Mouse (Mus musculus): ENCODE results near the gene Slc8a2.

GRCm38 (mm10) chr7:16146489-16147410, 17.1 kb downstream of the Slc8a2 start:
- TF ChIP-seq CTCF (IDR thresholded peaks at IDR 0.05; ENCODE audit: low read depth, low read length) (no peak), POLR2A (IDR thresholded peaks at IDR 0.05; ENCODE audit: borderline replicate concordance, low read depth, low read length) (no peak)
